8 mouse cellular contexts compared by ENCODE assay signal in genomic region chr3:45379972-45380761, GRCm38 (mm10). TPM values are rescaled to one million over a fixed set of nuclear protein-coding genes. Genes with fewer than 3 reads are reported as not detected.
A peak's percentile ranks its signal among the peaks of the same experiment; 100 is the strongest.
DNase-seq lines count a peak whose midpoint lies in the region; ATAC-seq lines count a peak whose summit lies in the region.
"Had no signal": no experiment of that assay in that cellular context is flagged by ENCODE, and none has a peak within 500 bp of the region (broad histone marks: within the 10 kb centered on the region; RNA-seq: fewer than 3 reads in every experiment).

No protein-coding gene starts in this region.

- peaks cover 2% of the 10 kb centered on the region for H3K4me1 ChIP-seq in liver, embryonic 11.5 days (replicated peaks; ENCODE audit: control insufficient read depth, insufficient read depth, low read length)
- H3K4me1 ChIP-seq in forebrain, embryonic 11.5 days (replicated peaks; ENCODE audit: control insufficient read depth, insufficient read depth, low read length) = peaks cover 7% of the 10 kb centered on the region; the same call in 1 of the 2 replicates
- H3K4me1 ChIP-seq in midbrain, embryonic 16.5 days (ENCODE audit: control insufficient read depth, insufficient read depth, low read length) = peaks cover 13% of the 10 kb centered on the region

- no peak for ATAC-seq in liver, embryonic 11.5 days (replicated peaks; ENCODE audit: low FRiP score)
- ATAC-seq in forebrain, embryonic 11.5 days (replicated peaks; ENCODE audit: low FRiP score) = no peak
- peak; percentile 5; the same call in 1 of the 2 replicates for ATAC-seq in midbrain, embryonic 16.5 days

- no peak overlapping the region for H3K27ac ChIP-seq in liver, embryonic 11.5 days (ENCODE audit: low read depth, low read length)
- H3K27ac ChIP-seq in forebrain, embryonic 11.5 days (ENCODE audit: low read depth, low read length) = no peak overlapping the region
- H3K27ac ChIP-seq in midbrain, embryonic 16.5 days (ENCODE audit: low read length) = peak overlapping the region; percentile 95
- H3K27ac ChIP-seq: liver, embryonic 14.5 days had no signal

- WGBS in liver, embryonic 11.5 days = 3% methylated on average over 55 of the region's 55 CpGs
- under 1% methylated on average over 55 of the region's 55 CpGs for WGBS in forebrain, embryonic 11.5 days
- under 1% methylated on average over 55 of the region's 55 CpGs for WGBS in midbrain, embryonic 16.5 days

- H3K4me3 ChIP-seq in liver, embryonic 11.5 days (ENCODE audit: low read depth, low read length) = peak overlapping the region; percentile 47
- H3K4me3 ChIP-seq in forebrain, embryonic 11.5 days (ENCODE audit: low read depth, low read length) = peak overlapping the region; percentile 65
- H3K4me3 ChIP-seq in midbrain, embryonic 16.5 days (ENCODE audit: low read depth, low read length) = peak overlapping the region; percentile 69

- H3K27me3 ChIP-seq in liver, embryonic 11.5 days (replicated peaks; ENCODE audit: control insufficient read depth, insufficient read depth, low read length) = peaks cover 73% of the 10 kb centered on the region
- peaks cover 3% of the 10 kb centered on the region for H3K27me3 ChIP-seq in forebrain, embryonic 11.5 days (ENCODE audit: control insufficient read depth, insufficient read depth, low read length)
- H3K27me3 ChIP-seq in midbrain, embryonic 16.5 days (ENCODE audit: control insufficient read depth, insufficient read depth, low read depth, low read length) = no peaks in the 10 kb centered on the region

- DNase-seq in liver, embryonic 11.5 days (ENCODE audit: low spot score) = peak; percentile 43
- no peak for DNase-seq in liver
- DNase-seq in cerebellum, postnatal 14 days = peak; percentile 38 to 44
- peak; percentile 74 for DNase-seq in forebrain, embryonic 11.5 days (ENCODE audit: low spot score)
- peak; percentile 41 to 51 for DNase-seq in layer of hippocampus, postnatal 10 days (ENCODE audit: low spot score in 2 of 2)
- no peak for DNase-seq in spleen, postnatal 36 days (ENCODE audit: low spot score in 2 of 2)

- no peaks in the 10 kb centered on the region for H3K36me3 ChIP-seq in liver, embryonic 11.5 days (ENCODE audit: control insufficient read depth, insufficient read depth, low read length)
- H3K36me3 ChIP-seq in forebrain, embryonic 11.5 days (ENCODE audit: control insufficient read depth, insufficient read depth, low read length) = no peaks in the 10 kb centered on the region
- H3K36me3 ChIP-seq in midbrain, embryonic 16.5 days (ENCODE audit: control insufficient read depth, insufficient read depth, low read length) = no peaks in the 10 kb centered on the region

- peak overlapping the region; percentile 81 for H3K4me2 ChIP-seq in liver, embryonic 11.5 days
- H3K4me2 ChIP-seq in forebrain, embryonic 11.5 days (ENCODE audit: low read depth, low read length, severe bottlenecking) = peak overlapping the region; percentile 82
- peak overlapping the region; percentile 80 for H3K4me2 ChIP-seq in midbrain, embryonic 16.5 days (ENCODE audit: low read length)

- H3K9me3 ChIP-seq in liver, embryonic 11.5 days (ENCODE audit: control insufficient read depth, low read length) = no peaks in the 10 kb centered on the region
- no peaks in the 10 kb centered on the region for H3K9me3 ChIP-seq in forebrain, embryonic 11.5 days (ENCODE audit: control insufficient read depth, low read length)
- H3K9me3 ChIP-seq in midbrain, embryonic 16.5 days (replicated peaks; ENCODE audit: control insufficient read depth, low read length, poor library complexity, severe bottlenecking) = no peaks in the 10 kb centered on the region

- no peak overlapping the region for H3K9ac ChIP-seq in liver, embryonic 11.5 days (ENCODE audit: low read depth, low read length)
- H3K9ac ChIP-seq in forebrain, embryonic 11.5 days (ENCODE audit: low read length) = peak overlapping the region; percentile 65
- peak overlapping the region; percentile 90 for H3K9ac ChIP-seq in midbrain, embryonic 16.5 days (ENCODE audit: low read depth, low read length)
- H3K9ac ChIP-seq: liver, embryonic 14.5 days had no signal

RNA-seq across cellular contexts. Expression of gene Pcdh10, which starts 2.0 kb away (rescaled TPM):
- polyA plus RNA-seq in liver, embryonic 11.5 days (2014; fragmentation: Nextera tagmentation; extraction: Ambion mirVana) = 0.75 and 1.1 TPM in 2 replicates
- polyA plus RNA-seq in forebrain, embryonic 11.5 days (2014; fragmentation: Nextera tagmentation; extraction: Ambion mirVana) = 6.8 and 9.2 TPM in 2 replicates
- total RNA-seq in layer of hippocampus, postnatal 10 days (2021) = 100 to 1,000 TPM; 113 to 132 TPM
- polyA plus RNA-seq in midbrain, embryonic 16.5 days (2015; fragmentation: Nextera tagmentation; extraction: Ambion mirVana) = 21.6 and 21.9 TPM in 2 replicates

Comparison
In these comparisons a context has a peak if more than half of its experiments do, and no peak if none do; other contexts are left out.
1. DNase-seq: peak in liver, embryonic 11.5 days (single experiment), cerebellum, postnatal 14 days (2 of 2), forebrain, embryonic 11.5 days (single experiment) and layer of hippocampus, postnatal 10 days (2 of 2); none in liver (single experiment) and spleen, postnatal 36 days (0 of 2).
2. Peak in every context shown above with its lines, with median percentiles within 50 percentile points of each other: H3K4me2 ChIP-seq and H3K4me3 ChIP-seq.